Mouse (Mus musculus) B cell, adult 2 months (primary cell): ENCODE results near the gene Hist1h4d.
"Not testable (repeated sequence)": the region's sequence is repeated elsewhere in the genome, so short reads cannot be mapped to it uniquely, and the experiment has no call there.

Experiments
- DNase-seq, 2 experiments: peaks; one replicate each; pipeline ENCODE4 v3.0.0; 2022

Gene Hist1h4d

GRCm38 (mm10) chr13:23551146-23551834 lies 30.1 kb upstream of the Hist1h4d start, which contains the start of gene Hist1h4f:
Gene Hist1h4f, minus strand, starts transcription at chr13:23551648.
- DNase-seq = peak; percentile 84 to 87

- no peak for DNase-seq
These were observed 29.2 kb upstream of the Hist1h4d start for GRCm38 (mm10) chr13:23551931-23552914.

GRCm38 (mm10) chr13:23552962-23553361 lies 28.4 kb upstream of the Hist1h4d start, which contains the start of gene Hist1h1d:
Gene Hist1h1d, plus strand, starts transcription at chr13:23553262.
- DNase-seq = no peak

- no peak for DNase-seq
These were observed 27.0 kb upstream of the Hist1h4d start for GRCm38 (mm10) chr13:23554393-23554792.

- peak; percentile 75 to 77 for DNase-seq
These were observed 26.2 kb upstream of the Hist1h4d start for GRCm38 (mm10) chr13:23554925-23555838.

GRCm38 (mm10) chr13:23555839-23556416 lies 25.5 kb upstream of the Hist1h4d start:
- peak; percentile 65 to 72 for DNase-seq

- DNase-seq = no peak
These were observed 24.5 kb upstream of the Hist1h4d start for GRCm38 (mm10) chr13:23556906-23557305.

- not testable (repeated sequence) for DNase-seq
These were observed 20.7 kb upstream of the Hist1h4d start for GRCm38 (mm10) chr13:23560699-23561098.

- not testable (repeated sequence) for DNase-seq
These were observed 19.9 kb upstream of the Hist1h4d start for GRCm38 (mm10) chr13:23561531-23561882.

GRCm38 (mm10) chr13:23561883-23562659 lies 19.3 kb upstream of the Hist1h4d start, which contains the start of gene Hist1h3e:
Gene Hist1h3e, minus strand, starts transcription at chr13:23562369.
- peak; percentile 93 for DNase-seq

- peak; percentile 62 to 63 for DNase-seq
These were observed 18.5 kb upstream of the Hist1h4d start for GRCm38 (mm10) chr13:23562699-23563462.

- no peak for DNase-seq
These were observed 16.9 kb upstream of the Hist1h4d start for GRCm38 (mm10) chr13:23564482-23564881.

- not testable (repeated sequence) for DNase-seq
These were observed 11.0 kb upstream of the Hist1h4d start for GRCm38 (mm10) chr13:23570261-23571021.

GRCm38 (mm10) chr13:23571022-23571503 lies 10.3 kb upstream of the Hist1h4d start, which contains the start of the genes Hist1h2ae and Hist1h2bg:
Gene Hist1h2ae, minus strand, starts transcription at chr13:23571220.
Gene Hist1h2bg, plus strand, starts transcription at chr13:23571396.
- peak; percentile 76 to 82 for DNase-seq

- peak in 1 of 2 experiments; percentile 47 for DNase-seq
These were observed 9.7 kb upstream of the Hist1h4d start for GRCm38 (mm10) chr13:23571504-23572217.

- DNase-seq = no peak
These were observed 9.0 kb upstream of the Hist1h4d start for GRCm38 (mm10) chr13:23572218-23573033.
